Mouse (Mus musculus) embryo, embryonic 9.5 days (tissue): ENCODE results near the gene Sec23ip.
"Not testable (repeated sequence)": the region's sequence is repeated elsewhere in the genome, so short reads cannot be mapped to it uniquely, and the experiment has no call there.

Source experiments
- DNase-seq: peaks from one replicate; pipeline ENCODE4 v3.0.0-alpha.2; 2017; ENCODE audit errors: extremely low spot score

Sec23ip gene

GRCm38 (mm10) chr7:128744684-128745485 lies at the start of gene Sec23ip:
Sec23ip (plus strand) TSS chr7:128744943.
- peak; percentile 96 for DNase-seq

DNA sequence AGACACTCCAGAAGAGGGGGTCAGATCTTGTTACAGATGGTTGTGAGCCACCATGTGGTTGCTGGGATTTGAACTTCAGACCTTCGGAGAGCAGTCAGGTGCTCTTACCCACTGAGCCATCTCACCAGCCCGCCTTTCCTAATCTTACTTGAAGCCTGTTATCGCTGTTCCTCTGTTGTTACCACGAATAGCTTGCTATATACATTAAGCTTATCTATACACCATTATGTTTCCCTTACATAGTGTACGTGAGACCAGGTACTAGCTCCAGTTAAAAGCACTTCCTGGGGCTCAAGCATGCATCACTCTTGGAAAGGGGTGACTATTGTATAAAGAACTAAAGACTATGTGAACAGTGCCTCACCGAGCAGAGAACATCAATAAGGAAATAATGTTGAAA lies 44.8 kb upstream of the Sec23ip start:
- DNase-seq: not testable (repeated sequence)

GRCm38 (mm10) chr7:128705735-128706134 lies 39.0 kb upstream of the Sec23ip start:
- peak; percentile 71 for DNase-seq

DNA sequence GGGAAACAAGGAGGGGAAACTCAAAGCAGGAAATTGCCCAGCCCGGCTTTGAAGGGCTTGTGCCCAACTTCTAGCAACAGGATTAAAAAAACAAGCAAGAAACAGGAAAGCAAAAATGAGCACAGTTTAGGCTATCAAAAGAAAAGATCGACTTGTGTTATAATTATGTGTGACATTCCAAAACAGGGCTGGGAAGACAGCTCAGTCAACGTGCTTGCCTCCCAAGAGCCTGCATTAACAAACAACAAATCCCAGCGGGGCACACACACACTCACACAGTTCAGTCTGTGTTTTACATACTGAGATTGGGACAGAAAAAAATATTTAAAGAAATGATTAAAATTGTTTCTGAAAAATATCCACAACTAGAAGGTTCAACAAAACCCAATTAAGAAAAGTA lies 26.8 kb upstream of the Sec23ip start:
- DNase-seq: no peak

DNA sequence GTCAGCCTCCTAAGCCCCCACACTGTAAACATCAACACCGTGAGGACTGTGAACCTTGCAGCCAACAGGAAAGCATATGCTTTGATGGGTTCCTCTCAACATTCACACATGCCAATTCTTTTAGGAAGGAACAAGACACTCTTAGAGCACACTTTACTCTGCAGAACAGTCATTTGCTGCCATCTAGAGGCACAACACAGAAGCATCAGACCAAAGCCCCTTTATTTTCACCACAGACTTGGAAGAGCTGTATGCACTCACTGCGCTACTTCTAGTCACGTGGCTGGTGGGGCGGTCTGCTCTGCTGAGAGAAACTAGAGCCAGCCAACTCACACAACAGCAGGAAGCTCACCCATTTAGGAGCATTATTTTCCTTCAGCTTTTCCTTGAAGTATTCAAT lies 20.0 kb upstream of the Sec23ip start:
- peak; percentile 42 for DNase-seq

DNA sequence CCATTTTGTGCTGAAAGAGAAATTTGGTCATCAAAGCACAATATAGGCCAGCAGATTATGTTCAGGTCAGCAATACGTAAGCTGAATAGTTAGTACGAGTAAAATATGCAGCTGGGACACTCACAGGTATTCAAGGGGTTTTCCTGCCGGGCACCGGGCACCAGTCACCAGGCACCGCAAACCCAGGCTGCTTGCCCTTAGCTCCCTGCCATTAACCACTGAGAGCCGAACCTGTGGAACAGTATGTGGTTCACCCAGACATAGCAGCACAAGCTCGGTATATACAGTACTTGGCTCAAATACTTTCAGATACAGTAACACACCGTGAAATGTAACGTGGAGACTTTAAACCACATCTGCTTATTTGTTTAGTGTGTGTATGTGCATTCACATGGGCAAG lies 19.6 kb upstream of the Sec23ip start:
- no peak for DNase-seq

GRCm38 (mm10) chr7:128726999-128727398 lies 17.7 kb upstream of the Sec23ip start:
- DNase-seq: no peak

DNA sequence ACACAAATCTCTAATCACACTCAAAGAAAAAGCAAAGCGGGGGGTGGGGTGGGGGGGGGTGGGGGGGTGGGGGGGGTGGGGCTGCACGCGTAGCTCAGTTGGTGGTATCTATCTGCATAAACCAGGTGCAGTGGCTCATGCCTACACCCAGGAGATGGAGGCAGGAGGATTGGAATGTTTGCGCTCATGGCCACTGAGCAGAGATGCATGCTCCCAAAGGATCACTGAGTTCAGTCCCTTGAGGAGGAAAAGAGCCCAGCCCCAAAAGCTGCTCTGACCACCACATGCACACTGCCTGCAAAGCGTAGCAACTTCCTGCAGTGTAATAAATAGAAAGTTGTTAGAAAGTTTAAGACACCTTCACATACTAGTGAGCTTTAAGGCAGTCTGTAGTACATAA lies 17.0 kb upstream of the Sec23ip start:
- DNase-seq: no peak

- no peak for DNase-seq
Measured at GRCm38 (mm10) chr7:128728738-128729137, 16.0 kb upstream of the Sec23ip start.

- no peak for DNase-seq
Measured at GRCm38 (mm10) chr7:128731585-128731984, 13.2 kb upstream of the Sec23ip start.

- no peak for DNase-seq
Measured at GRCm38 (mm10) chr7:128738041-128738440, 6.7 kb upstream of the Sec23ip start.

DNA sequence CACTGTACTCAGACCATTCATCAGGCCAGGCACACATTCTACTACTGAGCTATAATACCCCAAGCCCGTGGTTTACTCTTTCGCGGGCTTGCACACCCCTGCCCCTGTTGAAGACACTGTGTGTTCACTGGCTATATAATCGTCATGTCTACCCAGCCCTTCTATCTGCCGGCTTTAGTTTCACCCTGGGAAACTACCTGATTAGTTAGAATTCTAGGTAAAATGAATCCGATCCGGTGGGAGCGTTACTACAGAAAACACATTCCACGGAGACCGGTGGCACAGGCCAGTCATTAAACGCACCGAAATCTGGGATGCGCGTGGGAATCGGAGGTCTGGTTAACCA lies 5.7 kb upstream of the Sec23ip start:
- no peak for DNase-seq

DNA sequence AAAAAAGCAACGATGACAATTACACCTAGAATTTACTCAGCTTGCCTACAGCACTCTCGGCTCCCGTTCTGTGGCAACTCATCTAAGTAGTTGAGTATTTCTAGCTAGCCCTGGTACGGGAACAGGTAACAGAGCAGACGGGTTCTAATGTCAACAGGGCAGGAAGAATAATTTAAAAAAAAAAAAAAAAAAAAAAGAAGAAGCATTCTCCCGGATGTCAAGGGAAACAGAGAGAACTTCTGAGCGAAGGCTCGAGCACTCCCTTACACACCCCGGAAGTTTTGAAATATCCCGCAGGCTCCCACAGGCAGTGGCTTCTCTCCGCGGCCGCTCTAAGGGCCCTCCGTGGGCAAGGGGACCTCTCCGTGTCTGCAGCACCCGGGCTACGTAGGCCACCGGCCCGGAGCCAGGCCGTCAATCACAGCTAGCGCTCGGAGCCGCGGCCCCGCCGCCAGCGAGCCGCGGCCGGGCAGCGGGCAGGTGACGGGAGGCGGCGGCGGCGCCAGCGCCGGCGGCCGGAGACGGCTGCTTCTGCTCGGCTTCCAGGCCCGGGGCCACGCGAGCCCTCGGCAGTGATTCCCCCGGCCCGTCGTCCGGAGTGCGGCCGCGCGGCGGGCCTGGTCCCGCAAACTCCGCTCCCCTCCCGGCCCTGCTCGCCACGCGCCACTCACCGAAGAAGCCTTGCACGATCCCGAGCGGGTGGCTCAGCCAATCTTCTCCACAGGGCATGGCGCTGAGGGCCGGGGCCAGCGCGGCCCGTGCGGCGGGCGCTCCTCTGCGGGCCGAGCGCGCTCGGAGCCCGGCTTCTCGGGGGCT lies 5.1 kb upstream of the Sec23ip start:
- no peak for DNase-seq

DNA sequence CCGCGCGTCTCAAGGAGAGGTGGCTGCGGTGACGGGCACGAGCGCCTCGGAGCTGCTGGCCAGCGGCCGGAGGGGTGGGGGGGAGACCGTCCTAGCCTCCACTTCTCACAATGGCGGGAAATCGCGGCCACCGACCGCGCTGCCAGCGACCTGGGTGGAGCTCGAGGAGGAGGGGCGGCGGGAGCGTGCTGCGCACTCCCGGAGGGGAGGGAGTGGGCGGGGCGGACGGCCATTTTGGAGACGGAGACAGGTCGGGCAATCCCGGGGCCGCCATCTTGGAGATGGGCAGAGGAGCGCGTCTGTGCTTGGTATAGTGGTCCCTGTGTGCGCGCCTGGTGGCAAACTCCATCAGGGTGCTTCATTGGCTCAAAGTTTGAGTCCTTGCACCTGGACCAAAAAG lies 4.4 kb upstream of the Sec23ip start, which contains the start of gene Mcmbp:
TSS of gene Mcmbp (minus strand) at position 162 of the 400 bp plus-strand sequence.
- peak; percentile 97 for DNase-seq

- no peak for DNase-seq
Measured at GRCm38 (mm10) chr7:128743898-128744297, 845 bp upstream of the Sec23ip start.

- DNase-seq: no peak
Measured at GRCm38 (mm10) chr7:128746151-128746550, 1.4 kb downstream of the Sec23ip start.

GRCm38 (mm10) chr7:128748758-128749157 lies 4.0 kb downstream of the Sec23ip start:
- no peak for DNase-seq

- no peak for DNase-seq
Measured at GRCm38 (mm10) chr7:128750296-128750695, 5.6 kb downstream of the Sec23ip start.

- DNase-seq: no peak
Measured at GRCm38 (mm10) chr7:128752012-128752411, 7.3 kb downstream of the Sec23ip start.

DNA sequence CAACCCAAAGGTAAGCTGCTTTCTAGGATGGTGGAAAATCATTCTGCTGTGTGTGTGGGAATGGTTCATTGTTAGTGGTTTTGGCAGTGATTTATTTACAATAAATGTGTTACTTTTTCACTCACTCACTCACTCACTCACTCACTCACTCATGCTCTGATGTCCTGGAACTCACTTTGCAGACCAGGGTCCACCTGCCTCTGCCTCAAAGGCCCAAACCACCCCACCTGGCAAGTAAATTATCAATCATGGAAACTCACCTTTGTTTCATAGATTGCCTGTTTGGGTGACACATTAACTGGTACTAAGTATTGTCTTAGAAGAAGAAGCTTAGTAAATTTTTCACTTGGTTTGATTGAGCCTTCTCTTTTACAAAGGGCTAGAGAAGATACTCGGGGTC lies 10.7 kb downstream of the Sec23ip start:
- DNase-seq: no peak

GRCm38 (mm10) chr7:128758948-128759347 lies 14.2 kb downstream of the Sec23ip start:
- DNase-seq: no peak

- DNase-seq: no peak
Measured at GRCm38 (mm10) chr7:128766696-128767095, 22.0 kb downstream of the Sec23ip start.

GRCm38 (mm10) chr7:128777201-128777600 lies 32.5 kb downstream of the Sec23ip start:
- no peak for DNase-seq
